Mouse (Mus musculus) gonadal fat pad, adult 2 months (tissue): ENCODE measurements at regions not wholly inside any gene's neighbourhood (a gene's known extent, or its start where the extent isn't known, plus 50 kb on each side); places are given as distances from the start of the nearest gene placed in this dataset.

ENCODE experiments used
- DNase-seq: peaks from one replicate; pipeline ENCODE4 v3.0.0-alpha.2; 2012; ENCODE audit warnings: low read depth

DNA sequence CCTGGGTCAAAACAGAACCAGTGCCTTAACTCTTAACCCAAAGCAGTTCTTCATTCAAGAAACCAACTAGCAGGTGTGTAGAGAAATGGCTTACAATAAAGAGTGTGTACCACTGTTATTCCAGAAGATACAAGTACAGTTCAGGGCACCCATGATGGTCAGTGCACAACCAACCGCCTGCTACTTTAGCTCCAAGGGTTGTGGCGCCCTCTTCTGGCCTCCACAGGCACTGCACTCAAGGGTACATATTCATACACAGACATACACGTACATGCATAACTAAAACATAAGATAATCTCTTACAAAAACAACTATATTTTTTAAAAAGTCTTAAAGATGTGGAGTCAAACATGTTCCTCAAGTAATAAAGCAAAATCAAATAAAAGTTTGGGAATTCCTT, 65.9 kb upstream of the Peli2 start:
- no peak for DNase-seq

DNA sequence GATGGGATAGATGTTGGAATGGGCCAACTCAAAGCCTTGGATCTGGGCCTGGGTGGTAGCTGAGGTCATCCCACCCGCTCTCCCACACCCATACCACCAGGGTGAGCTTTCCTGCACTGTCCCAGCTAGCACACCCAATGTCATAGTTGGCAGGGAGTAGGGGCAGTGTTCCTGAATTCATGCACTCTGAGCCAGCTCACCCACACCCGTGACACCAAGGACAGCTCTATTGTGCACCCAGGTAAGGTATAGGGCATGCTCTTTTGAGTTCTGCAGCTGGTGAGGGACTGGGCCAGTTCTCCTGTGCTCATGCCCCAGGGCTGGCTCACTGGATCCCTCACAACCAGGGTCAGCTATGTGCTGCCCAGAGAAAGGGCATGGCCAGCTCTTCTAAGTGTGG, 64.8 kb upstream of the Peli2 start:
- DNase-seq = no peak

DNA sequence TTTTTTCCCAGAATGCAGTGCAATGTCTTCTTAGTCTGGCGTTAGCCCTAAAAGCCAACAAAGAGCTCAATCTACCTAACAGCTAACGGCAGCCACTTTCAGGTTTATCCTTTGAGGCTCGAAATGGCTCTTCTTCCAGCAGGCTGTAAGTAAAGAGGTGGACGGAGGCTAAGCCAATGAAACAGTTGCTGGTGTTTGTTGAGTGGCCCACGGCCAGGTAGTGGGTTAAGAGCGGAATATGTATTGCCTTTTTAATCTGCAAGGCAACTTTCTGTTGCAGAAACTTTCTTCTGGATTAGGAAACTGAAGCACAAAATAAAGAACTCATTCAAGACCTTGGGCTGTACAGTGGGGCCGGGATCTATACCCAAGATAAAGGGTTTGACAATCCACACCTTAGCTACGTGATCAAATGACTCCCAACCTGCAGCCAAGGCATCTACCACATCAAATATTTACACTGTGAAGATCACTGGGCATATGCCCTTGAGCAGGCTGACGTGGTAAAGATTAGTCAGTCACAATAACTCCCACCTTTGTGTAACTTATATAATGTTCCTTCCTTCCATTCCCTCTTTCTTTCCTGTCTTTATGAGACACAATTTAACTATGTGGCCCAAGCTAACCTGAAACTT, 62.3 kb upstream of the Peli2 start:
- no peak for DNase-seq

DNA sequence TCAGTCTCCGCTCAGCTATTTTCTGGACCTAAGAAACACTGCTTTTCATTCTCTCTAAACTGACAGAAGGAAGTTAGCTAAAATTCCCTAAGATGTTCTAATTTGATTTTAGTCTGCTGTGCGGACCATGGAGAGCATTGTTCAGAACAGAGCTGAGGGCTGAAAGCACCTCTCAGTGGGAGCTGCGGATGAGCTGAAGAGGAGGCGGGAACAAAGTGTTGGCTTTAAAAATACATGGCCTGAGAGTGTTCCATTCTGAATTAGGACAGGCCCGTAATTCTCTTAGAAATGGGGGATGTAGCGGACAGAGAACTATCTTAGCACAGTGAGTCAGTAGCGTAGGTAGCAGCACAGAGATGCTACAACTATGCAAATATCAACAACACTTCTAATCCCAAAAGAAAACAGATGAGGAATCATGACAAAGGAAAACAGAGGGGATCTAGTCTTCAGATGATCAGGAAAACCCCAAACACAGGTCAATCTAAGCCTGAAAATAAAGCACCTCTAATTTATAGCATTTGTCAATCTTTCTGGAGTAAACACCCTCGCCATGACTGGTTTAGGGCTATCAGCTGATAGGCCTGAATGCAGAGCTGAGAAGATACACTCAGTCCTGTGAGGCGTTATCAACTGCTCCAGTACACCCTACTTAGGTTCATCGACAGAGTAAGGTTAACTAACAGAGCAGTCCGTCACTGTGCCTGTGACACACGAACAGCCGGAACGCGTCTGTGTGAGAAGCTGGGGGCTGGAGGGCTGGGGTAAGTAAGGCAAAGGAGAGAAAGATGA, 60.8 kb upstream of the Peli2 start:
- DNase-seq = no peak

DNA sequence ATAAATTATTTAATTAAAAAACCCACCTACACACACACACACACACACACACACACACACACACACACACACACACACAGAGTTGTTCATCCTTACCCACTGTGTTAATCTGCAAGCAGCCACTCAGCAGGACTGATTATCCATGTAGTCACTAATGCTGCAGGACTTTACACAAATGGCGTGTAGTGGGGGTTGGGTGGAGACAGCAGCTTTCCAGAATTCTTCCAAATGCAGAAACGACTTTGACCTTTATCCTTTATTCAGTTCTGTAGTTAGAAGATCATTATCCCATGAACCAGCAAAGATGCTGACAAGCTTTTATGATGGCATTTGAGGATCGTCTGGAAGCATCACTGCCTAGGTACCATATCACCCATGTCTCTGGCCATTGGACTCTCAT, 52.0 kb upstream of the Peli2 start:
- DNase-seq = no peak
